Mouse (Mus musculus) bone marrow macrophage, adult 2 months (primary cell): ENCODE data around the gene Gm10153. TPM values are rescaled to one million over a fixed set of nuclear protein-coding genes. Genes with fewer than 3 reads are reported as not detected.
"Not testable (repeated sequence)": the region's sequence is repeated elsewhere in the genome, so short reads cannot be mapped to it uniquely, and the experiment has no call there.

ENCODE experiments used
- H3K27ac ChIP-seq: 2 replicates; pipeline ENCODE4 v1.5.1; 2012; ENCODE audit warnings: low read depth, low read length; ENCODE audit not compliant: insufficient read depth
- H3K4me1 ChIP-seq: 2 replicates; pipeline ENCODE4 v1.6.1; 2012; ENCODE audit warnings: low read length; ENCODE audit not compliant: control insufficient read depth, insufficient read depth
- H3K4me3 ChIP-seq: 2 replicates; pipeline ENCODE4 v1.5.1; 2012; ENCODE audit warnings: mild to moderate bottlenecking, low read length, moderate library complexity; ENCODE audit not compliant: insufficient read depth
- CTCF ChIP-seq: IDR thresholded peaks from 2 replicates; pipeline ENCODE4 v1.5.1; 2012; ENCODE audit warnings: low read depth, mild to moderate bottlenecking, low read length, moderate library complexity
- POLR2A ChIP-seq: IDR thresholded peaks from 2 replicates; pipeline ENCODE4 v1.6.1; 2012; ENCODE audit warnings: mild to moderate bottlenecking, low read depth, low read length, borderline replicate concordance
- polyA plus RNA-seq: library from polyadenylated mRNA; stranded (reverse); fragments of >200 nt; gene quantifications from 2 replicates; pipeline ENCODE4 v1.2.4, GENCODE M21; 2012; ENCODE audit not compliant: missing spikeins, insufficient read depth, insufficient read length

Gene Gm10153
- not detected in 2 replicates for polyA plus RNA-seq

GRCm38 (mm10) chr7:142190289-142190688 lies at the start of gene Gm10153:
TSS of gene Gm10153 (minus strand) at chr7:142190389.
- Histone ChIP-seq H3K27ac (no peak within 1 kb of the TSS), H3K4me3 (no peak within 1 kb of the TSS), H3K4me1 (no peaks in the 10 kb centered on the region)
- TF ChIP-seq CTCF (no peak), POLR2A (no peak)

GRCm38 (mm10) chr7:142231540-142231939 lies 41.4 kb upstream of the Gm10153 start:
- Histone ChIP-seq H3K4me1 (no peaks in the 10 kb centered on the region), H3K27ac (no peak overlapping the region), H3K4me3 (no peak overlapping the region)
- no peak for TF ChIP-seq CTCF
- no peak for TF ChIP-seq POLR2A

DNA sequence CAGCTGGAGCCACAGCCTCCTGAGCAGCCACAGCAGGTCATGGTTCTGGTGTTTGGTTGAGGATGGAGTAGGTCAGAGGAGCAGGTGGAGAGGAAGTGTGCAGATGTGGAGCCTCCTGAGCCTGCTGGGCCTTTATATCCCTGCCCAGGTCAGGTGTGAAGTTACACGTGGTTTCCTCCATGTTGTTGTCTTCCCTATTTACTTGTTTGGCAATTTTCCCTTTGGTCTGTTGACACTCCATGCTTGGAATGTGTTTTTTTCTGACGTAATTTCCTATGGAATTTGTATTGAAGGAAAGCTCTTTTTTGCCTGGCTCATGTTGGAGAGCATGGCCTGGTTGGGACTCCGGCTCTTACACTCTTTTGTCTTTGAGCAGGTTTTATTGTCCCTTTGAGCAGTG lies 39.7 kb upstream of the Gm10153 start, which contains the start of gene Krtap5-5:
Krtap5-5 (minus strand) TSS at position 101 of the 400 bp plus-strand sequence.
- not testable (repeated sequence) for H3K4me3 ChIP-seq, H3K4me1 ChIP-seq, H3K27ac ChIP-seq

GRCm38 (mm10) chr7:142224518-142224917 lies 34.3 kb upstream of the Gm10153 start:
- Histone ChIP-seq H3K27ac (no peak overlapping the region), H3K4me3 (no peak overlapping the region)
- no peak for TF ChIP-seq POLR2A
- no peak for TF ChIP-seq CTCF

GRCm38 (mm10) chr7:142212136-142212535 lies 21.9 kb upstream of the Gm10153 start:
- not testable (repeated sequence) for H3K27ac ChIP-seq, H3K4me1 ChIP-seq, H3K4me3 ChIP-seq

More at GRCm38 (mm10) chr7:142224518-142224917, 34.3 kb upstream of the Gm10153 start:
- no peaks in the 10 kb centered on the region for H3K4me1 ChIP-seq

- H3K4me1 ChIP-seq, result no peaks in the 10 kb centered on the region
- TF ChIP-seq CTCF, result no peak
- no peak for TF ChIP-seq POLR2A
- no peak within 1 kb of the TSS for H3K4me3 ChIP-seq
- H3K27ac ChIP-seq, result no peak within 1 kb of the TSS
These were observed 21.4 kb upstream of the Gm10153 start, which contains the start of gene Gm7579 for GRCm38 (mm10) chr7:142211559-142211958. TSS of gene Gm7579 (plus strand) at chr7:142211859.

DNA sequence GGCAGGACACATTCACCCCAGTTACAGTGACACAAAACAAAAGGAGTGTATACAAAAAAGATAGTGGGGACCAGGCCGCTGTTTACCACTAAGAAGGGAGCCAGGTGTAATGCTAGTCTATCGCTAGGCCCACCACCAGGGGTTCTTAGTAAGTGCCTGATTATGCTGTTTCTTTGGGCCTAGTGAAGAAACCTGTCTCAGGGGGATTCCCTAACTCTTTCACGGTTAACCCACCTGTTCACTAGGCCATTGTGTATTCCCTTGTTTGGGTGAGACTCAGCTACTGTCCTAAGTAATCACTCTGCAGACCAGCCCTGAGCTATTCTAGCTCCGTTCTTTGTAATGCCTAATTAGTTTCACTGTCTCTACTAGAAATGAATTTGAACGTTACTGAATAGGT lies 16.7 kb upstream of the Gm10153 start:
- not testable (repeated sequence) for H3K27ac ChIP-seq, H3K4me1 ChIP-seq, H3K4me3 ChIP-seq

DNA sequence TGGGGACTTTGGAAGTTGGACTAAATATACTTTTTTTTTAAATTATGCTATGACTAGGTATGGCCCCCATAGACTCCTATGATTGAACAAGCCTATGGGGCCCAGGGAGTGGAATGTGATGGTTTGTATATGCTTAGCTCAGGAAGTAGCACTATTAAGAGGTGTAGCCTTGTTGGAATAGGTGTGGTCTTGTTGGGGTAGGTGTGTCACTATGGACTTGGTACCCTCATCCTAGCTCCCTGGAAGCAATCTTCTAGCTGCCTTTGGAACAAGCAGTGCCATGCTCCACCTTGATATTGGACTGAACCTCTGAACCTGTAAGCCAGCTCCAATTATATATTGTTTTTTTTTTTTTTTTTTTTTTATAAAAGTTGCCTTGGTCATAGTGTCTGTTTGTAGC lies 15.3 kb upstream of the Gm10153 start:
- TF ChIP-seq CTCF (no peak), POLR2A (no peak)
- H3K4me1 ChIP-seq, result no peaks in the 10 kb centered on the region
- no peak overlapping the region for H3K4me3 ChIP-seq
- H3K27ac ChIP-seq, result no peak overlapping the region

GRCm38 (mm10) chr7:142201064-142201463 lies 10.9 kb upstream of the Gm10153 start, which contains the start of gene Krtap5-3:
TSS of gene Krtap5-3 (plus strand) at chr7:142201364.
- no peak for TF ChIP-seq POLR2A
- no peak for TF ChIP-seq CTCF
- Histone ChIP-seq H3K27ac (no peak within 1 kb of the TSS), H3K4me3 (no peak within 1 kb of the TSS), H3K4me1 (0 out of 2 replicates have a peak, but pooled peaks cover 2% of the 10 kb centered on the region)

DNA sequence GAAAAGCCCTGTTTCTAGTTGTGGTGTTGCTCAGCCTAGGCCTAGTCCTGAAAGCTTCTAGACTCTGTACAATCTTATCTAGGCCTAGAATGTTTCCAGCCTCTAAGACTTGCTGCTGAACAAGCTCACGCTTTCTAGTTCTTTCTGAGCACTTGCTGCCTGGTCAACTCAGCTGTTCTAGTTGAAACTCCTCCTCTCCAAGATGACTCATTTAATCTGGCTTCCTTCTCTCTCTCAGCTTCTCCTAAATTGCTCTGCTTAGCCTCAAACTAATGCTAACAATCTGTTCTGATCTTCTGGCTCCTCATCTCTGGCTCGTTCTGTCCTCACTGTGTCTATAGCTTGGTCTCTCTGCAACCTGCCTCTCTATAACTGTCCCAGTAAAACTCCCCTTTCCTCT lies 8.6 kb upstream of the Gm10153 start:
- H3K4me3 ChIP-seq, result no peak overlapping the region
- 0 out of 2 replicates have a peak, but pooled peaks cover 2% of the 10 kb centered on the region for H3K4me1 ChIP-seq

DNA sequence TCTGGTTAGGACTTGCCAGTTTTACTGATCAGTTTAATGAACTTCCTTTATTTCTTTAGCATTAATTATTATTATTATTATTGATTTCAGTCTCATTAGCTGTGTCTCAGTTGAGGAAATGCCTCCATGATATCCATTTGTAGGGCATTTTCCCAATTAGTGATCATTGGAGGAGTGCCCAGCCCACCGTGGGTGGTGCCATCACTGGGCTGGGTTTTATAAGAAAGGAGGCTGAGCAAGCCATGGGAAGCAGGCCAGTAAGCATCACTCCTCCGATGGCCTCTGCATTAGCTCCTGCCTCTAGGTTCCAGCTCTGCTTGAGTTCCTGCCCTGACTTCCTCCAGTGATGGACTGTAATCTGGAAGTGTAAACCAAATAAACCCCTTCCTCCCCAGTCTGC lies 2.0 kb downstream of the Gm10153 start:
- Histone ChIP-seq H3K4me1 (no peaks in the 10 kb centered on the region), H3K27ac (no peak overlapping the region), H3K4me3 (no peak overlapping the region)
- no peak for TF ChIP-seq POLR2A
- no peak for TF ChIP-seq CTCF

More for the DNA sequence above, 8.6 kb upstream of the Gm10153 start:
- no peak for TF ChIP-seq CTCF
- TF ChIP-seq POLR2A, result no peak
- H3K27ac ChIP-seq, result no peak overlapping the region
